Mouse (Mus musculus): ENCODE measurements around the gene Wdr11.

DNA sequence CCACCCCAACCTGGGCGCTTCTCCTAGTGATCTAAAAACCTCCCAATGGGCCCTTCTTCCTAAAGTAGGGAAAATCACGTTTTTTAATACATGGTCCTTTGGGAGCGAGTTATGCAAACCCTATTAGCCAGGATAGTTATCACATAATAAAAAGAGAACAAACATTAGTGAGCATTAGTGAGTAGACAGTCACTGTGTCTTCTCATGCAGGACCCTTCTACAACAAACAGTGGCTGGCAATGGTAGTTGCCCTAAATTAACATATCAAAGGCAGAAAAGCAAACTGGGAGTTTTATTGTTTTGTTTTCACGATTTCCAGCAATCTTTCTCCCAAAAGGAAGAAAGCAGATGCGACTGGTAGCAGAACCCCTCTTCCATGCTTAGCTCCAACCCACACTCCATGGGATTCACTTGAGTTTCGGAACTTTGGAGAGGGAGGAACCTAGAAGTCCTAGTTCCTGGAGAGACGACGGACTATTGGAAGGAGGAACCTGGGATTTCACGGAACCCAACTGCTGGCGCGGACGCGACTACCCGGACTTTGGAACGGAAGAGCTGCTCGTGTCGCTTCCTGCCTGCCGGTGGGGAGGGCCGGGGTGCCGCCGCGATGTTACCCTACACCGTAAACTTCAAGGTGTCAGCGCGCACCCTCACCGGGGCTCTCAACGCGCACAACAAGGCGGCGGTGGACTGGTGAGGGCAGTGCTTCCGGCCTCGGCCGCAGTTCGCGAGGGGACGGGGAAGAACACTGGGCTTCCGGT is at the start of gene Wdr11:
- TF ChIP-seq EP300 (IDR thresholded peaks at IDR 0.05; ENCODE audit: insufficient read depth, low read depth, low read length) (0 out of 2 replicates have a peak, but pooled peaks have one; percentile 30), CTCF (IDR thresholded peaks at IDR 0.05) (no peak)
